Mouse (Mus musculus) T-helper 17 cell (primary cell): ENCODE measurements around the gene Cyp17a1.

Source experiments
- in situ Hi-C, 2 experiments: fragments of 300-600 bp; cut with MboI, MseI; formaldehyde crosslinking; loops; 1 replicate in 1 of 2; 2 replicates in 1 of 2; pipeline ENCODE4 v1.15.1; 2025; ENCODE audit warnings: high pct_unique_total_duplicates in 2 of 2

Cyp17a1 gene

DNA sequence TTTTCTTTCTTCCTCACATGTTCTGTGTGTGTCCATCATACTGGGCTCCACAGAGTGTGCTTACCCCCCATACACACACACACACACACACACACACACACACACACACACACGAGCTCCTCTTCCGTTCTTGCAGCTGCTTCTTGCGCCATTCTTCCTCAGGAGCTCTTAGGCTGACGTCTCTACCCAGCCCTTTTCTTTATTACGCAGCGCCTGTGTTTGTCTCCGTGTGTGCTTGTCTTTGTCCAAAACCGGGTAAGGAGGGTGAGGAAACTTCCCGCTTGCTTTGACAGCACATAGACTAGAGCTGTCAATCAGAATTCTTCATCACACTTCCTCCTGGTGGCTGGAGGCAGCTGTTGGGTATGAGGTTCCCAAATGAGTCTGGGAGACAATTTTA lies 54.6 kb downstream of the Cyp17a1 start:
- in situ Hi-C loops = no loop called here

DNA sequence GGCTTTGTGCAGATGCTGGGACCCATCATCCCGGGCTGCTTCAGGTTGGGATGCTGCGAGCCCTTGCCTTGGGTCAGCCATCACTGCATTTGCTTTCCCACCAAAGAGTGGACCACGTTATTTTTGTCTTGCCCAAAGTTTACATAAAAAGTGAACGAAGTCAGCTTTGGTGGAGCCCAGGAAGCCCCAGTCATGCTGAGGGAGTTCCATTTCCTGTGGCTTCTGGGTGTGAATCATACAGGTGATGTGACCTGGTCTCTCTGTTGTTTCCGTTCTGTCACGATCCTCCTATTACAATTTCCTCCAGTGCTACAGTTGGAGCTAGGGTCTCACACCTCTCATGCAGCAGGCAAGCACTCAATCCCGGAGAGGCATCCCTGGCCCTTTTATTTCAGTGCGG lies 55.6 kb downstream of the Cyp17a1 start:
- in situ Hi-C loops = no loop called here
